9 mouse cellular contexts compared by ENCODE assay signal in genomic region chr6:119918561-119919181, GRCm38 (mm10). TPM values are rescaled to one million over a fixed set of nuclear protein-coding genes. Genes with fewer than 3 reads are reported as not detected.
DNase-seq lines count a peak whose midpoint lies in the region; ATAC-seq and TF ChIP-seq lines count a peak whose summit lies in the region.
"Had no signal": no experiment of that assay in that cellular context is flagged by ENCODE, and none has a peak within 500 bp of the region (broad histone marks: within the 10 kb centered on the region; RNA-seq: fewer than 3 reads in every experiment).

No protein-coding gene starts in this region.

- H3K9me3 ChIP-seq in liver, embryonic 11.5 days (ENCODE audit: control insufficient read depth, low read length), result no peaks in the 10 kb centered on the region
- H3K9me3 ChIP-seq in kidney, embryonic 14.5 days (ENCODE audit: control insufficient read depth, low read length), result no peaks in the 10 kb centered on the region
- H3K9me3 ChIP-seq in forebrain, embryonic 10.5 days, result no peaks in the 10 kb centered on the region

- H3K27ac ChIP-seq in liver, embryonic 11.5 days (ENCODE audit: low read depth, low read length), result no peak overlapping the region
- peak overlapping the region; percentile 75 for H3K27ac ChIP-seq in cerebellum, adult 2 months (ENCODE audit: insufficient read depth, low read length)
- H3K27ac ChIP-seq in kidney, embryonic 14.5 days (ENCODE audit: low read depth, low read length), result no peak overlapping the region
- no peak overlapping the region for H3K27ac ChIP-seq in forebrain, embryonic 10.5 days

- WGBS in liver, embryonic 11.5 days, result 62% methylated on average over 16 of the region's 16 CpGs
- WGBS in cerebellum, adult 2 months, result 25% methylated on average over 16 of the region's 16 CpGs
- 88% methylated on average over 16 of the region's 16 CpGs for WGBS in kidney, embryonic 14.5 days
- WGBS in forebrain, embryonic 10.5 days, result 93% methylated on average over 16 of the region's 16 CpGs

- peak; percentile 42 for DNase-seq in liver
- DNase-seq in liver, embryonic 11.5 days (ENCODE audit: low spot score), result no peak
- DNase-seq in cerebellum, adult 2 months, result peak; percentile 78 to 86
- DNase-seq in thymus, postnatal 14 days, result peak; percentile 68
- DNase-seq in c-Kit-positive CD71-positive TER-119-positive erythroid progenitor cells, embryonic 14.5 days (ENCODE audit: low spot score), result no peak
- no peak for DNase-seq in forebrain, embryonic 10.5 days (ENCODE audit: extremely low spot score, low spot score)
- DNase-seq: adrenal gland, postnatal 10 days had no signal

- no peak overlapping the region for H3K4me3 ChIP-seq in liver, embryonic 11.5 days (ENCODE audit: low read depth, low read length)
- no peak overlapping the region for H3K4me3 ChIP-seq in cerebellum, adult 2 months (replicated peaks; ENCODE audit: insufficient read depth, low read depth, low read length)
- H3K4me3 ChIP-seq in kidney, embryonic 14.5 days (ENCODE audit: low read length), result no peak overlapping the region
- no peak overlapping the region for H3K4me3 ChIP-seq in forebrain, embryonic 10.5 days

- no peak for TF ChIP-seq POLR2A in cerebellum, adult 2 months (IDR thresholded peaks at IDR 0.05; ENCODE audit: borderline replicate concordance, insufficient read depth, low read length)

- ATAC-seq in liver, embryonic 11.5 days (replicated peaks; ENCODE audit: low FRiP score), result no peak
- peak; percentile 91 for ATAC-seq in megakaryocyte, adult 5-6 weeks (ENCODE audit: poor library complexity, severe bottlenecking)
- no peak for ATAC-seq in kidney, embryonic 14.5 days (ENCODE audit: low FRiP score, low TSS enrichment)

- H3K27me3 ChIP-seq in liver, embryonic 11.5 days (replicated peaks; ENCODE audit: control insufficient read depth, insufficient read depth, low read length), result no peaks in the 10 kb centered on the region
- no peaks in the 10 kb centered on the region for H3K27me3 ChIP-seq in cerebellum, adult 2 months (ENCODE audit: control insufficient read depth, insufficient read depth, low read length)
- H3K27me3 ChIP-seq in kidney, embryonic 14.5 days (ENCODE audit: control insufficient read depth, insufficient read depth, low read length), result no peaks in the 10 kb centered on the region
- H3K27me3 ChIP-seq in forebrain, embryonic 10.5 days (ENCODE audit: poor library complexity, severe bottlenecking), result no peaks in the 10 kb centered on the region

- TF ChIP-seq CTCF in cerebellum, adult 2 months (IDR thresholded peaks at IDR 0.05; ENCODE audit: borderline replicate concordance, insufficient read depth, low read depth, low read length), result no peak

- peaks cover 29% of the 10 kb centered on the region for H3K36me3 ChIP-seq in liver, embryonic 11.5 days (ENCODE audit: control insufficient read depth, insufficient read depth, low read length)
- H3K36me3 ChIP-seq in kidney, embryonic 14.5 days (ENCODE audit: control insufficient read depth, insufficient read depth, low read length), result peaks cover 77% of the 10 kb centered on the region
- peaks cover 91% of the 10 kb centered on the region for H3K36me3 ChIP-seq in forebrain, embryonic 10.5 days (replicated peaks)

- no peak overlapping the region for H3K9ac ChIP-seq in liver, embryonic 11.5 days (ENCODE audit: low read depth, low read length)
- no peak overlapping the region for H3K9ac ChIP-seq in kidney, embryonic 14.5 days (ENCODE audit: low read depth, low read length)

- no peaks in the 10 kb centered on the region for H3K4me1 ChIP-seq in liver, embryonic 11.5 days (replicated peaks; ENCODE audit: control insufficient read depth, insufficient read depth, low read length)
- peaks cover 20% of the 10 kb centered on the region for H3K4me1 ChIP-seq in cerebellum, adult 2 months (ENCODE audit: control insufficient read depth, insufficient read depth, low read length)
- H3K4me1 ChIP-seq in kidney, embryonic 14.5 days (ENCODE audit: control insufficient read depth, insufficient read depth, low read length), result no peaks in the 10 kb centered on the region
- H3K4me1 ChIP-seq in forebrain, embryonic 10.5 days, result no peaks in the 10 kb centered on the region

- H3K4me2 ChIP-seq in liver, embryonic 11.5 days, result no peak overlapping the region
- H3K4me2 ChIP-seq in kidney, embryonic 14.5 days (replicated peaks; ENCODE audit: low read depth, low read length), result no peak overlapping the region

RNA-seq across cellular contexts. Expression of gene Rad52, which starts 16.2 kb away (rescaled TPM):
- 23.9 and 24.7 TPM in 2 replicates for polyA plus RNA-seq in liver, embryonic 11.5 days (2014; fragmentation: Nextera tagmentation; extraction: Ambion mirVana)
- polyA plus RNA-seq in cerebellum, adult 2 months (2012; rRNA removed), result 62.6 and 65.1 TPM in 2 replicates
- total RNA-seq in megakaryocyte, adult 5-6 weeks (2015), result 19.2 and 19.9 TPM in 2 replicates
- total RNA-seq in megakaryocyte, adult 5-6 weeks (2017), result 12.4 and 13.2 TPM in 2 replicates
- 22.4 and 29.8 TPM in 2 replicates for polyA plus RNA-seq in kidney, embryonic 14.5 days (2014; fragmentation: Nextera tagmentation; extraction: Ambion mirVana)
- polyA plus RNA-seq in forebrain, embryonic 10.5 days (2016; fragmentation: Nextera tagmentation; extraction: Ambion mirVana), result 21.2 and 26.1 TPM in 2 replicates

Comparison
In these comparisons a context has a peak if more than half of its experiments do, and no peak if none do; other contexts are left out.
1. DNase-seq: peak in liver (single experiment), cerebellum, adult 2 months (2 of 2) and thymus, postnatal 14 days (single experiment); none in liver, embryonic 11.5 days (single experiment), c-Kit-positive CD71-positive TER-119-positive erythroid progenitor cells, embryonic 14.5 days (single experiment) and forebrain, embryonic 10.5 days (single experiment).